Mouse (Mus musculus) liver, embryonic 14.5 days (tissue): Measurements from ENCODE around the gene Sipa1. TPM values are rescaled to one million over a fixed set of nuclear protein-coding genes. Genes with fewer than 3 reads are reported as not detected.

Experiments
- ATAC-seq: fragments of 200-750 bp; cut with Nextera tagmentation; 2 replicates; pipeline ENCODE4 v1.8.0; 2017; ENCODE audit warnings: moderate number of reproducible peaks, mild to moderate bottlenecking, moderate library complexity; ENCODE audit not compliant: insufficient read depth
- DNase-seq, 3 experiments: peaks; one replicate each; pipeline ENCODE4 v3.0.0-alpha.2; 2012 to 2013; ENCODE audit warnings: low read depth in 3 of 3, low spot score in 3 of 3
- H3K27ac ChIP-seq: fragments of 300-500 bp; sonication (generic); 2 replicates; pipeline ENCODE4 v1.5.1; 2014; ENCODE audit warnings: moderate library complexity, mild to moderate bottlenecking, control low read depth, inconsistent platforms
- H3K27me3 ChIP-seq: fragments of 300-500 bp; sonication (generic); 2 replicates; pipeline ENCODE4 v1.6.1; 2014; ENCODE audit warnings: mild to moderate bottlenecking, low read length, moderate library complexity; ENCODE audit not compliant: control insufficient read depth, insufficient read depth
- H3K36me3 ChIP-seq: fragments of 300-500 bp; sonication (generic); replicated peaks from 2 replicates; pipeline ENCODE4 v1.6.1; 2014; ENCODE audit warnings: low read depth; ENCODE audit not compliant: control insufficient read depth, insufficient read depth
- H3K4me1 ChIP-seq, 2 experiments: fragments of 200-500 bp in 1 of 2; fragments of 300-500 bp in 1 of 2; sonication (generic) in 1 of 2; replicated peaks; 2 replicates each; pipeline ENCODE4 v1.6.1; 2012 to 2014; ENCODE audit warnings: antibody characterized with exemption in 1 of 2, inconsistent platforms in 1 of 2, low read length in 1 of 2; ENCODE audit not compliant: control insufficient read depth in 2 of 2, insufficient read depth in 2 of 2
- H3K4me2 ChIP-seq: fragments of 300-500 bp; sonication (generic); 2 replicates; pipeline ENCODE4 v1.6.1; 2014; ENCODE audit warnings: low read depth, mild to moderate bottlenecking, control low read depth, moderate library complexity
- H3K4me3 ChIP-seq, 2 experiments: fragments of 200-500 bp in 1 of 2; fragments of 300-500 bp in 1 of 2; sonication (generic) in 1 of 2; 2 replicates each; pipeline ENCODE4 v1.5.1; 2012 to 2014; ENCODE audit warnings: low read depth in 2 of 2, low read length in 2 of 2, mild to moderate bottlenecking in 2 of 2, control low read depth in 1 of 2, inconsistent platforms in 1 of 2, moderate library complexity in 1 of 2; ENCODE audit not compliant: insufficient read depth in 1 of 2
- H3K9ac ChIP-seq: fragments of 300-500 bp; sonication (generic); replicated peaks from 2 replicates; pipeline ENCODE4 v1.6.1; 2014; ENCODE audit warnings: mild to moderate bottlenecking, control low read depth, moderate library complexity
- H3K9me3 ChIP-seq: fragments of 300-500 bp; sonication (generic); 2 replicates; pipeline ENCODE4 v1.6.1; 2016; ENCODE audit warnings: low read length, mixed read lengths; ENCODE audit not compliant: control insufficient read depth
- CTCF ChIP-seq: IDR thresholded peaks from 2 replicates; pipeline ENCODE4 v1.5.1; 2016; ENCODE audit warnings: antibody characterized with exemption, low read depth, control low read depth
- EP300 ChIP-seq: IDR thresholded peaks from 2 replicates; pipeline ENCODE4 v1.6.1; 2016; ENCODE audit warnings: antibody characterized with exemption, low read depth
- WGBS: fragments of 180-500 bp; shearing (Covaris S2); extraction: QIAGEN DNeasy Blood & Tissue Kit; methylation state at CpG from one replicate; pipeline ENCODE4 v1.1.7; 2014; ENCODE audit not compliant: insufficient replicate concordance; 5-methylcytosine and 5-hydroxymethylcytosine counted together
- polyA plus RNA-seq, 2 experiments: library from polyadenylated mRNA; depleted of rRNA in 1 of 2; stranded (reverse) in 1 of 2; unstranded in 1 of 2; fragments of >200 nt; fragmentation: Nextera tagmentation in 1 of 2; extraction: Ambion mirVana in 1 of 2; gene quantifications; 2 replicates each; pipeline versions ENCODE4 v1.2.1 to v1.2.3; 2012 to 2014

Sipa1 gene
- polyA plus RNA-seq, 2 experiments, result 14.3 to 27.5 TPM

GRCm38 (mm10) chr19:5609171-5609546 is 54.3 kb downstream of the Sipa1 start:
- H3K4me1 ChIP-seq, result peaks cover 19 to 28% of the 10 kb centered on the region in 2 experiments
- no peaks in the 10 kb centered on the region for H3K27me3 ChIP-seq
- H3K4me2 ChIP-seq, result peak overlapping the region; percentile 63
- peak overlapping the region; percentile 75 for H3K9ac ChIP-seq
- TF ChIP-seq CTCF, result no peak
- no peak for TF ChIP-seq EP300
- peak overlapping the region; percentile 76 to 79 for H3K4me3 ChIP-seq
- peak overlapping the region; percentile 65; the same call in 1 of the 2 replicates for H3K27ac ChIP-seq
- 61% methylated on average over 10 of the region's 10 CpGs for WGBS
- DNase-seq, result no peak
- H3K36me3 ChIP-seq, result peaks cover 32% of the 10 kb centered on the region
- no peak for ATAC-seq
- H3K9me3 ChIP-seq, result no peaks in the 10 kb centered on the region

GRCm38 (mm10) chr19:5608707-5609106 is 54.8 kb downstream of the Sipa1 start:
- no peak for TF ChIP-seq EP300
- no peak for TF ChIP-seq CTCF
- Histone ChIP-seq H3K9ac (no peak overlapping the region), H3K4me1 (peaks cover 16 to 28% of the 10 kb centered on the region in 2 experiments), H3K9me3 (no peaks in the 10 kb centered on the region), H3K27ac (no peak overlapping the region), H3K36me3 (peaks cover 35% of the 10 kb centered on the region), H3K4me3 (peak overlapping the region in 1 of 2 experiments; percentile 79; a peak in 2 of 4 replicates), H3K4me2 (peak overlapping the region; percentile 63), H3K27me3 (no peaks in the 10 kb centered on the region)
- ATAC-seq (no peak), DNase-seq (no peak)
- 91% methylated on average over 13 of the region's 13 CpGs for WGBS

DNA sequence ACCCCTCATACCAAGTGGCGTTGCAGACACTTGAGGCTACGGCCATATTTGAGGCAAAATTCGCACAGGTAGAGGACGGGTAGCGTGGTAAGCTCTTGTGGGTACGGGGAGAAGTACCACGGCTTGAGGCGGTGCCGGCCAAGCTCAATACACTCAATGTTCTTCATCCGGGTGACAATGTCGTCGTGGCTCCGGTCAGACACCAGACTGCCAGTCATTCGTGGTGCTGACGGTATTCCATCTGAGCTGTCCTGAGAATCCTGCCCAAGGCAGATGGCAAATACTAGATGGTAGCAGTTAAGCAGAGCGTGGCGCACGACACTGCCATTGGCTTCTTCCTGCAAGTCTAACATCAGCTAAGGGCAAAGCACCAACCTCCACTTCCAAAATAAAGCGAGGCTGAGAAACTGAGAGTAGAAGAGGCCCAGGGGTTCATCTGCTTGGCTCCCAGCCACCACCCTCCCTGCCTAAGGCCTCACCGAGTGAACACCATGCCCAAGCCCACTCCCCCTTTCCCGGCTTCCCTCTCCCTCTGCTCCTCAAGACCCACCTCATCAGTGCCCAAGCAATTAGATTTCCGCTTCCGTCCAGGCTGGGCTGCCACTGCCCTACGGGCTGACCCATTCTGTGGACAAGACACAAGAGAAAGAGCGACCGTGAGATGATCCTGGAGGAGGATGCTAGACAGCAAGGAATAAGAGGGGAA is 55.6 kb downstream of the Sipa1 start:
- H3K36me3 ChIP-seq, result peaks cover 41% of the 10 kb centered on the region
- H3K27me3 ChIP-seq, result no peaks in the 10 kb centered on the region
- no peak for TF ChIP-seq EP300
- TF ChIP-seq CTCF, result no peak
- no peak overlapping the region for H3K4me3 ChIP-seq
- no peak for ATAC-seq
- 90% methylated on average over 26 of the region's 26 CpGs for WGBS
- H3K4me1 ChIP-seq, result peaks cover 11 to 25% of the 10 kb centered on the region in 2 experiments
- H3K9ac ChIP-seq, result no peak overlapping the region
- no peak for DNase-seq
- no peak overlapping the region for H3K4me2 ChIP-seq
- no peaks in the 10 kb centered on the region for H3K9me3 ChIP-seq
- H3K27ac ChIP-seq, result no peak overlapping the region

- TF ChIP-seq CTCF (no peak), EP300 (no peak)
- no peak overlapping the region for H3K9ac ChIP-seq
- no peak overlapping the region for H3K4me3 ChIP-seq
- no peaks in the 10 kb centered on the region for H3K27me3 ChIP-seq
- peaks cover 6 to 22% of the 10 kb centered on the region in 2 experiments for H3K4me1 ChIP-seq
- DNase-seq (no peak), ATAC-seq (no peak)
- peaks cover 41% of the 10 kb centered on the region for H3K36me3 ChIP-seq
- no peak overlapping the region for H3K4me2 ChIP-seq
- no peak overlapping the region for H3K27ac ChIP-seq
- no peaks in the 10 kb centered on the region for H3K9me3 ChIP-seq
- WGBS, result 78% methylated on average over 8 of the region's 8 CpGs
Measured at GRCm38 (mm10) chr19:5606196-5606595, 57.3 kb downstream of the Sipa1 start.

DNA sequence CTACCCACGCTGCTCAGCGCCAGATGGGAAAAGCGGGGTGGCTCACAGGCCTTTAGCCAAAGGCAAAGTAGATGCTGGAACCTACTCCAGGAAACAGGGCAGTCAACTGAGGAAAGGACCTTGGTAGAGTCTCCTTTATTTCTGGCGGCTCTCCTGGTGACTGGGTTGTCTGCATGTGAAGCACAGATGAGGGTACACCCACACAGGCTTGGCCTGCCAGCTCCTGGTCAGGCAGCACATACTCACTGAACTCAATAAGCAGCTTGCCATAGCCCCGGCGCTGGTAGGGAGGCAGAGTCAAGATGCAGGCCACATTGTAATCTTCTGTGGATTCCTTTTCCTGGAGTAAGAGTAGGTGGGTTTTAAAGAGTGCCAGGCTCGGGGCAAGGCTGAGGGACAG is 58.4 kb downstream of the Sipa1 start:
- WGBS, result 89% methylated on average over 7 of the region's 7 CpGs
- H3K27me3 ChIP-seq, result no peaks in the 10 kb centered on the region
- no peak overlapping the region for H3K9ac ChIP-seq
- no peak overlapping the region for H3K4me3 ChIP-seq
- H3K27ac ChIP-seq, result no peak overlapping the region
- no peak for ATAC-seq
- no peak overlapping the region for H3K4me2 ChIP-seq
- H3K9me3 ChIP-seq, result no peaks in the 10 kb centered on the region
- H3K36me3 ChIP-seq, result peaks cover 41% of the 10 kb centered on the region
- H3K4me1 ChIP-seq, result peaks cover 0 to 15% of the 10 kb centered on the region in 2 experiments
- TF ChIP-seq CTCF, result no peak
- no peak for TF ChIP-seq EP300
- no peak for DNase-seq
